Mouse (Mus musculus): Measurements from ENCODE around the gene 1190007I07Rik.

GRCm38 (mm10) chr10:82652625-82653024 is 29.6 kb upstream of the 1190007I07Rik start:
- no peak for TF ChIP-seq MAX (IDR thresholded peaks at IDR 0.05; ENCODE audit: low read depth)
- no peak for TF ChIP-seq POLR2A (IDR thresholded peaks at IDR 0.05; ENCODE audit: insufficient read length, low read depth)
- no peak for TF ChIP-seq USF1 (IDR thresholded peaks at IDR 0.05; ENCODE audit: low read depth)
- no peak for TF ChIP-seq E2F4 (IDR thresholded peaks at IDR 0.05; ENCODE audit: insufficient read depth)
- no peak for TF ChIP-seq MYOD1 (IDR thresholded peaks at IDR 0.05; ENCODE audit: control insufficient read depth in 1 of 3, insufficient read length in 2 of 3, low read depth in 2 of 3)
- TF ChIP-seq MYOG (IDR thresholded peaks at IDR 0.05; ENCODE audit: control insufficient read depth in 1 of 3, insufficient read depth in 1 of 3, insufficient read length in 2 of 3, low read depth in 2 of 3): no peak
- TF ChIP-seq POLR2AphosphoS2 (IDR thresholded peaks at IDR 0.05; ENCODE audit: insufficient read length, low read depth): peak; percentile 17

All from myocyte (in vitro differentiated cells).